Mouse (Mus musculus) heart, embryonic 14.5 days (tissue): Measurements from ENCODE around the gene Smug1. TPM values are rescaled to one million over a fixed set of nuclear protein-coding genes. Genes with fewer than 3 reads are reported as not detected.
A peak's percentile ranks its signal among the peaks of the same experiment; 100 is the strongest.

Experiments used
- ATAC-seq: fragments of 200-750 bp; cut with Nextera tagmentation; 2 replicates; pipeline ENCODE4 v1.8.0; 2017; ENCODE audit warnings: low read depth, moderate TSS enrichment; ENCODE audit not compliant: insufficient number of reproducible peaks, insufficient read depth, low FRiP score
- H3K27ac ChIP-seq, 2 experiments: fragments of 200-500 bp in 1 of 2; fragments of 300-500 bp in 1 of 2; sonication (generic) in 1 of 2; replicated peaks in 1 of 2; 2 replicates each; pipeline ENCODE4 v1.5.1; 2012 to 2014; ENCODE audit warnings: low read depth in 2 of 2, low read length in 2 of 2, control low read depth in 1 of 2, mild to moderate bottlenecking in 1 of 2, mixed read lengths in 1 of 2; ENCODE audit not compliant: control insufficient read depth in 1 of 2, insufficient read depth in 1 of 2
- H3K27me3 ChIP-seq: fragments of 300-500 bp; sonication (generic); 2 replicates; pipeline ENCODE4 v1.6.1; 2014; ENCODE audit warnings: mild to moderate bottlenecking, low read length, control low read depth; ENCODE audit not compliant: control insufficient read depth, insufficient read depth
- H3K36me3 ChIP-seq: fragments of 300-500 bp; sonication (generic); 2 replicates; pipeline ENCODE4 v1.6.1; 2014; ENCODE audit warnings: mild to moderate bottlenecking, control low read depth, low read length, mixed read lengths; ENCODE audit not compliant: control insufficient read depth, insufficient read depth
- H3K4me1 ChIP-seq, 2 experiments: fragments of 200-500 bp in 1 of 2; fragments of 300-500 bp in 1 of 2; sonication (generic) in 1 of 2; 2 replicates each; pipeline ENCODE4 v1.6.1; 2012 to 2014; ENCODE audit warnings: low read length in 2 of 2, control low read depth in 1 of 2, mixed read lengths in 1 of 2; ENCODE audit not compliant: control insufficient read depth in 2 of 2, insufficient read depth in 2 of 2
- H3K4me2 ChIP-seq: fragments of 300-500 bp; sonication (generic); 2 replicates; pipeline ENCODE4 v1.6.1; 2014; ENCODE audit warnings: mild to moderate bottlenecking, low read length
- H3K4me3 ChIP-seq, 2 experiments: fragments of 200-500 bp in 1 of 2; fragments of 300-500 bp in 1 of 2; sonication (generic) in 1 of 2; 2 replicates each; pipeline ENCODE4 v1.5.1; 2012 to 2014; ENCODE audit warnings: low read length in 2 of 2, mild to moderate bottlenecking in 2 of 2, control low read depth in 1 of 2, low read depth in 1 of 2, moderate library complexity in 1 of 2; ENCODE audit not compliant: control insufficient read depth in 1 of 2, insufficient read depth in 1 of 2
- H3K9ac ChIP-seq: fragments of 300-500 bp; sonication (generic); 2 replicates; pipeline ENCODE4 v1.6.1; 2014; ENCODE audit warnings: mild to moderate bottlenecking, low read length
- H3K9me3 ChIP-seq: fragments of 300-500 bp; sonication (generic); 2 replicates; pipeline ENCODE4 v1.6.1; 2016; ENCODE audit warnings: low read length, control low read depth; ENCODE audit not compliant: control insufficient read depth
- WGBS: fragments of 180-500 bp; shearing (Covaris S2); extraction: QIAGEN DNeasy Blood & Tissue Kit; methylation state at CpG from one replicate; pipeline ENCODE4 v1.1.7; 2014; 5-methylcytosine and 5-hydroxymethylcytosine counted together
- polyA plus RNA-seq: library from polyadenylated mRNA; unstranded; fragments of >200 nt; fragmentation: Nextera tagmentation; extraction: Ambion mirVana; gene quantifications from 2 replicates; pipeline ENCODE4 v1.2.1, GENCODE M21; 2014

Gene Smug1
- polyA plus RNA-seq, 1 experiment from 2014 or later, result 18.6 TPM

- peaks cover 22 to 24% of the 10 kb centered on the region in 2 experiments for H3K4me1 ChIP-seq
- H3K36me3 ChIP-seq, result no peaks in the 10 kb centered on the region
- H3K9ac ChIP-seq, result no peak overlapping the region; the same call in 1 of the 2 replicates
- peaks cover 53% of the 10 kb centered on the region for H3K27me3 ChIP-seq
- ATAC-seq, result no peak
- H3K27ac ChIP-seq, result peak overlapping the region; percentile 42 to 83; a peak in 3 of 4 replicates
- peak overlapping the region; percentile 58 for H3K4me2 ChIP-seq
- H3K4me3 ChIP-seq, result no peak overlapping the region
- WGBS, result 34% methylated on average over 5 of the region's 5 CpGs
- peaks cover 5% of the 10 kb centered on the region; the same call in 1 of the 2 replicates for H3K9me3 ChIP-seq
Observed at GRCm38 (mm10) chr15:103134277-103135086, 32.4 kb downstream of the Smug1 start.

- no peaks in the 10 kb centered on the region for H3K36me3 ChIP-seq
- H3K4me2 ChIP-seq, result no peak overlapping the region
- H3K9me3 ChIP-seq, result peaks cover 5% of the 10 kb centered on the region; the same call in 1 of the 2 replicates
- no peak overlapping the region for H3K4me3 ChIP-seq
- H3K27ac ChIP-seq, result no peak overlapping the region
- WGBS, result 18% methylated on average over 4 of the region's 4 CpGs
- no peak overlapping the region for H3K9ac ChIP-seq
- peaks cover 22 to 27% of the 10 kb centered on the region in 2 experiments for H3K4me1 ChIP-seq
- peaks cover 53% of the 10 kb centered on the region for H3K27me3 ChIP-seq
- no peak for ATAC-seq
Observed at GRCm38 (mm10) chr15:103133761-103134160, 33.1 kb downstream of the Smug1 start.

GRCm38 (mm10) chr15:103130729-103131128, 36.2 kb downstream of the Smug1 start:
- Histone ChIP-seq H3K4me1 (peaks cover 12 to 20% of the 10 kb centered on the region in 2 experiments), H3K27me3 (peaks cover 48% of the 10 kb centered on the region), H3K4me2 (no peak overlapping the region), H3K4me3 (no peak overlapping the region), H3K9me3 (peaks cover 5% of the 10 kb centered on the region; the same call in 1 of the 2 replicates), H3K27ac (no peak overlapping the region), H3K36me3 (no peaks in the 10 kb centered on the region), H3K9ac (no peak overlapping the region)
- WGBS, result 46% methylated on average over 1 of the region's 1 CpGs
- ATAC-seq, result no peak

- H3K4me2 ChIP-seq, result no peak overlapping the region
- WGBS, result 28% methylated on average over 6 of the region's 6 CpGs
Observed at GRCm38 (mm10) chr15:103129289-103129688, 37.6 kb downstream of the Smug1 start.

DNA sequence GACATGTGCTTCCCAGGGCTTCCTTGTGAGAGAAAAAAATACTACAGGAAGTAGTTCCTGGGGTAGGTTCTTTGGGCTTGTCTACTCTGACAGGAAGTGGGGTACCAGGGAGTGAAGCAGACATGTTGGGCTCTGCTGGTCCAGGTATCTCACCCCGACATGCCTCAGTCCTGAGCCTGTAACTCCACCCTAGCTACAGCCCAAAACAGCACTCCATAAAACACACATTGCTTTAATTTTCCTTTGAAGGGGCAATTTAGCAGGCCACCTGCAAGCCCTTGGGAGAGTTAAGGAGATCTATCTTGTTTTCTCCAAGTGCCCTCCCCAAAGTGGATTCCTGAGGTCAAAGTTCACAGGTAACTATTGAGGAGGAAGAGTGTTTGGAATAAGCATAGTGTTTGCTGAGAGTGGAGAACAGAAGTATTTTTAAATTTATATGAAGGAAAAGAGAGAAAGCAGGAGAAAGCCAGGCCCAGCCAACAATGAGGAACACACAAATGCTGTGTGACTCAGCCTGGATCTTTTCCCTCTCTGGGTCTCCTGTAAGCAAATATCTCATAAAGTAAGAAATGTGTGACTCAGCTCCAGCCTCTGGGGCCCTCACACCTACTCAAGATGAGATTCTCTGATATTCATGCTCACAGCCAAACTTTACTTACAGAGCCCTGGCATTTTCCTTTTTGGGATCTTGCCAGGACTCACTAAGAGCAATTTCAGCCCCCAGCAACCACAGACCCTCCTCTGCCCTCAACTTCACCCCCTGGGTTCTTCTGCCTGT, 38.6 kb downstream of the Smug1 start:
- Histone ChIP-seq H3K36me3 (no peaks in the 10 kb centered on the region), H3K9me3 (peaks cover 5% of the 10 kb centered on the region; the same call in 1 of the 2 replicates), H3K4me2 (no peak overlapping the region), H3K4me1 (peaks cover 0 to 3% of the 10 kb centered on the region in 2 experiments; a peak in 1 of 4 replicates), H3K9ac (no peak overlapping the region), H3K27me3 (peaks cover 65% of the 10 kb centered on the region), H3K4me3 (no peak overlapping the region), H3K27ac (no peak overlapping the region)
- no peak for ATAC-seq
- 68% methylated on average over 1 of the region's 1 CpGs for WGBS

More at GRCm38 (mm10) chr15:103129289-103129688, 37.6 kb downstream of the Smug1 start:
- no peak for ATAC-seq
- H3K27me3 ChIP-seq, result peaks cover 58% of the 10 kb centered on the region
- H3K9ac ChIP-seq, result no peak overlapping the region
- H3K4me3 ChIP-seq, result no peak overlapping the region
- no peaks in the 10 kb centered on the region for H3K36me3 ChIP-seq
- peaks cover 5% of the 10 kb centered on the region; the same call in 1 of the 2 replicates for H3K9me3 ChIP-seq
- no peak overlapping the region for H3K27ac ChIP-seq
- peaks cover under 1 to 7% of the 10 kb centered on the region in 2 experiments; a peak in 2 of 4 replicates for H3K4me1 ChIP-seq

- ATAC-seq, result no peak
- no peaks in the 10 kb centered on the region for H3K36me3 ChIP-seq
- 71% methylated on average over 5 of the region's 5 CpGs for WGBS
- H3K4me2 ChIP-seq, result no peak overlapping the region
- H3K9me3 ChIP-seq, result peaks cover 5% of the 10 kb centered on the region; the same call in 1 of the 2 replicates
- peaks cover 0 to 3% of the 10 kb centered on the region in 2 experiments; a peak in 1 of 4 replicates for H3K4me1 ChIP-seq
- no peak overlapping the region for H3K9ac ChIP-seq
- H3K27me3 ChIP-seq, result peaks cover 64% of the 10 kb centered on the region
- H3K4me3 ChIP-seq, result no peak overlapping the region
- H3K27ac ChIP-seq, result no peak overlapping the region
Observed at GRCm38 (mm10) chr15:103125982-103126381, 40.9 kb downstream of the Smug1 start.

- Histone ChIP-seq H3K9me3 (no peaks in the 10 kb centered on the region), H3K36me3 (no peaks in the 10 kb centered on the region), H3K4me2 (no peak overlapping the region), H3K4me1 (peaks cover 0 to 1% of the 10 kb centered on the region in 2 experiments; a peak in 1 of 4 replicates), H3K4me3 (no peak overlapping the region), H3K27ac (no peak overlapping the region), H3K27me3 (peaks cover 75% of the 10 kb centered on the region), H3K9ac (no peak overlapping the region)
- no peak for ATAC-seq
- WGBS, result 79% methylated on average over 1 of the region's 1 CpGs
Observed at GRCm38 (mm10) chr15:103124254-103124653, 42.6 kb downstream of the Smug1 start.
